Mouse (Mus musculus) right cerebral cortex, adult 2 months (tissue): Measurements from ENCODE around the gene Prelid1.

Source experiments
- DNase-seq, 2 experiments: peaks; one replicate each; pipeline ENCODE4 v3.0.0; 2021 to 2022; ENCODE audit warnings: low spot score in 2 of 2

Prelid1 gene

GRCm38 (mm10) chr13:55330567-55331400, 10.5 kb downstream of the Prelid1 start:
- DNase-seq = no peak

GRCm38 (mm10) chr13:55332331-55332730, 12.0 kb downstream of the Prelid1 start:
- DNase-seq = no peak

- DNase-seq = no peak
Observed at GRCm38 (mm10) chr13:55335701-55336100, 15.4 kb downstream of the Prelid1 start.

GRCm38 (mm10) chr13:55337341-55337975, 17.2 kb downstream of the Prelid1 start:
- no peak for DNase-seq

GRCm38 (mm10) chr13:55338131-55339054, 18.1 kb downstream of the Prelid1 start:
- DNase-seq = no peak

GRCm38 (mm10) chr13:55339259-55339658, 19.0 kb downstream of the Prelid1 start:
- no peak for DNase-seq

- no peak for DNase-seq
Observed at GRCm38 (mm10) chr13:55342469-55342868, 22.2 kb downstream of the Prelid1 start.

GRCm38 (mm10) chr13:55344286-55344685, 24.0 kb downstream of the Prelid1 start:
- peak; percentile 58 to 61 for DNase-seq

- no peak for DNase-seq
Observed at GRCm38 (mm10) chr13:55346745-55347144, 26.4 kb downstream of the Prelid1 start.

GRCm38 (mm10) chr13:55361145-55361544, 40.8 kb downstream of the Prelid1 start:
- DNase-seq = no peak

- no peak for DNase-seq
Observed at GRCm38 (mm10) chr13:55361974-55362452, 41.7 kb downstream of the Prelid1 start.

- peak; percentile 97 to 98 for DNase-seq
Observed at GRCm38 (mm10) chr13:55362453-55363060, 42.3 kb downstream of the Prelid1 start, which contains the start of gene Lman2. TSS of gene Lman2 (minus strand) at chr13:55362783.

GRCm38 (mm10) chr13:55368401-55368800, 48.1 kb downstream of the Prelid1 start:
- no peak for DNase-seq

- peak; percentile 72 to 73 for DNase-seq
Observed at GRCm38 (mm10) chr13:55369531-55370114, 49.3 kb downstream of the Prelid1 start, which contains the start of gene Rgs14. TSS of gene Rgs14 (plus strand) at chr13:55369732.

- no peak for DNase-seq
Observed at GRCm38 (mm10) chr13:55370234-55370633, 49.9 kb downstream of the Prelid1 start.

- no peak for DNase-seq
Observed at GRCm38 (mm10) chr13:55371007-55371681, 50.8 kb downstream of the Prelid1 start.

GRCm38 (mm10) chr13:55371740-55372139, 51.4 kb downstream of the Prelid1 start:
- DNase-seq = no peak

GRCm38 (mm10) chr13:55374206-55374924, 54.1 kb downstream of the Prelid1 start:
- DNase-seq = no peak
